In genomic region chr7:83739680-83740310, GRCm38 (mm10) we compare ENCODE assay signal across 9 mouse cellular contexts. TPM values are rescaled to one million over a fixed set of nuclear protein-coding genes. Genes with fewer than 3 reads are reported as not detected.
A peak's percentile ranks its signal among the peaks of the same experiment; 100 is the strongest.
DNase-seq lines count a peak whose midpoint lies in the region; ATAC-seq lines count a peak whose summit lies in the region.
"Had no signal": no experiment of that assay in that cellular context is flagged by ENCODE, and none has a peak within 500 bp of the region (broad histone marks: within the 10 kb centered on the region; RNA-seq: fewer than 3 reads in every experiment).

No protein-coding gene starts in this region.

- no peak overlapping the region for H3K9ac ChIP-seq in hindbrain, embryonic 16.5 days (ENCODE audit: low read depth, low read length)
- no peak overlapping the region for H3K9ac ChIP-seq in neural tube, embryonic 11.5 days (ENCODE audit: low read length)
- H3K9ac ChIP-seq: forebrain, postnatal 0 days had no signal

- H3K36me3 ChIP-seq in hindbrain, embryonic 10.5 days: no peaks in the 10 kb centered on the region
- H3K36me3 ChIP-seq in hindbrain, embryonic 16.5 days (ENCODE audit: control insufficient read depth, insufficient read depth, low read length): no peaks in the 10 kb centered on the region
- no peaks in the 10 kb centered on the region for H3K36me3 ChIP-seq in neural tube, embryonic 11.5 days (ENCODE audit: control insufficient read depth, insufficient read depth, low read length)

- DNase-seq in hindbrain, embryonic 10.5 days (ENCODE audit: low spot score): peak; percentile 22
- peak; percentile 14 for DNase-seq in neural tube, embryonic 11.5 days (ENCODE audit: low spot score)
- no peak for DNase-seq in neural tube, embryonic 10.5 days (ENCODE audit: extremely low spot score, low spot score)
- peak; percentile 40 for DNase-seq in forelimb bud, embryonic 11.5 days (ENCODE audit: low read depth, low spot score)
- DNase-seq in urinary bladder, postnatal 25 days (ENCODE audit: low spot score): no peak
- no peak for DNase-seq in adipocyte (ENCODE audit: low spot score)
- DNase-seq: forebrain, postnatal 0 days had no signal

- no peaks in the 10 kb centered on the region for H3K27me3 ChIP-seq in hindbrain, embryonic 10.5 days (ENCODE audit: insufficient read depth, poor library complexity, severe bottlenecking)
- no peaks in the 10 kb centered on the region; the same call in 1 of the 2 replicates for H3K27me3 ChIP-seq in hindbrain, embryonic 16.5 days (replicated peaks; ENCODE audit: control insufficient read depth, insufficient read depth, low read length)
- no peaks in the 10 kb centered on the region for H3K27me3 ChIP-seq in neural tube, embryonic 11.5 days (ENCODE audit: control insufficient read depth, insufficient read depth, low read length)

- H3K27ac ChIP-seq in hindbrain, embryonic 10.5 days: peak overlapping the region; percentile 40; the same call in 1 of the 2 replicates
- no peak overlapping the region for H3K27ac ChIP-seq in hindbrain, embryonic 16.5 days (ENCODE audit: low read depth, low read length)
- no peak overlapping the region for H3K27ac ChIP-seq in neural tube, embryonic 11.5 days (ENCODE audit: low read depth, low read length)

- no peaks in the 10 kb centered on the region for H3K9me3 ChIP-seq in hindbrain, embryonic 10.5 days
- H3K9me3 ChIP-seq in hindbrain, embryonic 16.5 days (ENCODE audit: control insufficient read depth, low read length): no peaks in the 10 kb centered on the region
- H3K9me3 ChIP-seq in neural tube, embryonic 11.5 days (ENCODE audit: control insufficient read depth, low read length): no peaks in the 10 kb centered on the region

- no peak overlapping the region for H3K4me2 ChIP-seq in hindbrain, embryonic 16.5 days (ENCODE audit: low read length)
- no peak overlapping the region for H3K4me2 ChIP-seq in neural tube, embryonic 11.5 days (ENCODE audit: low read depth)

- ATAC-seq in hindbrain, embryonic 16.5 days: no peak
- ATAC-seq in neural tube, embryonic 11.5 days (ENCODE audit: insufficient read depth, low FRiP score, low TSS enrichment): no peak
- ATAC-seq: forebrain, postnatal 0 days; intestine, postnatal 0 days had no signal

- no peak overlapping the region for H3K4me3 ChIP-seq in hindbrain, embryonic 10.5 days
- H3K4me3 ChIP-seq in hindbrain, embryonic 16.5 days (ENCODE audit: low read length): no peak overlapping the region
- H3K4me3 ChIP-seq in neural tube, embryonic 11.5 days (ENCODE audit: low read depth, low read length): no peak overlapping the region

- peaks cover 16% of the 10 kb centered on the region for H3K4me1 ChIP-seq in hindbrain, embryonic 10.5 days (replicated peaks)
- peaks cover 3% of the 10 kb centered on the region; the same call in 1 of the 2 replicates for H3K4me1 ChIP-seq in hindbrain, embryonic 16.5 days (ENCODE audit: control insufficient read depth, insufficient read depth, low read depth, low read length)
- no peaks in the 10 kb centered on the region; the same call in 1 of the 2 replicates for H3K4me1 ChIP-seq in neural tube, embryonic 11.5 days (ENCODE audit: control insufficient read depth, insufficient read depth, low read length)

- WGBS in hindbrain, embryonic 10.5 days: 48% methylated on average over 7 of the region's 7 CpGs
- 53% methylated on average over 7 of the region's 7 CpGs for WGBS in hindbrain, embryonic 16.5 days
- WGBS in neural tube, embryonic 11.5 days: 43% methylated on average over 7 of the region's 7 CpGs

RNA-seq across cellular contexts. Expression of gene Il16, which starts 5.7 kb away (rescaled TPM):
- 1.1 TPM in 2 replicates for polyA plus RNA-seq in hindbrain, embryonic 10.5 days (2016; fragmentation: Nextera tagmentation; extraction: Ambion mirVana)
- 1.1 and 1.2 TPM in 2 replicates for polyA plus RNA-seq in hindbrain, embryonic 16.5 days (2015; fragmentation: Nextera tagmentation; extraction: Ambion mirVana)
- polyA plus RNA-seq in neural tube, embryonic 11.5 days (2014; fragmentation: Nextera tagmentation; extraction: Ambion mirVana): 1.4 and 1.9 TPM in 2 replicates

RNA-seq across cellular contexts. Expression of gene Cfap161, which starts 54.9 kb away (rescaled TPM):
- 0.24 and 1.5 TPM in 2 replicates for polyA plus RNA-seq in hindbrain, embryonic 10.5 days (2016; fragmentation: Nextera tagmentation; extraction: Ambion mirVana)
- 1.8 and 2.0 TPM in 2 replicates for polyA plus RNA-seq in hindbrain, embryonic 16.5 days (2015; fragmentation: Nextera tagmentation; extraction: Ambion mirVana)
- not detected in 2 replicates for polyA plus RNA-seq in neural tube, embryonic 11.5 days (2014; fragmentation: Nextera tagmentation; extraction: Ambion mirVana)
- polyA plus RNA-seq: intestine, postnatal 0 days had no signal

Comparison
In these comparisons a context has a peak if more than half of its experiments do, and no peak if none do; other contexts are left out.
1. DNase-seq: peak in hindbrain, embryonic 10.5 days (single experiment), neural tube, embryonic 11.5 days (single experiment) and forelimb bud, embryonic 11.5 days (single experiment); none in neural tube, embryonic 10.5 days (single experiment), urinary bladder, postnatal 25 days (single experiment) and adipocyte (single experiment).